Mouse (Mus musculus): ENCODE results near the gene Pmfbp1.
"Not testable (repeated sequence)": the region's sequence is repeated elsewhere in the genome, so short reads cannot be mapped to it uniquely, and the experiment has no call there.

Pmfbp1 gene

GRCm38 (mm10) chr8:109493727-109494126 lies at the start of gene Pmfbp1:
Gene Pmfbp1 (plus strand): TSS chr8:109494027.
- in situ Hi-C loops (cut with MboI; ENCODE audit: unreplicated experiment in 2 of 2), result no loop called here

- in situ Hi-C loops (cut with MboI; ENCODE audit: unreplicated experiment in 2 of 2), result not testable (repeated sequence)
Observed at GRCm38 (mm10) chr8:109446896-109447295, 46.9 kb upstream of the Pmfbp1 start.

- in situ Hi-C loops (cut with MboI; ENCODE audit: unreplicated experiment in 2 of 2), result no loop called here
Observed at GRCm38 (mm10) chr8:109451000-109451399, 42.8 kb upstream of the Pmfbp1 start.

- in situ Hi-C loops (cut with MboI; ENCODE audit: unreplicated experiment in 2 of 2), result no loop called here
Observed at GRCm38 (mm10) chr8:109455113-109455512, 38.7 kb upstream of the Pmfbp1 start.

GRCm38 (mm10) chr8:109457387-109457786 lies 36.4 kb upstream of the Pmfbp1 start:
- in situ Hi-C loops (cut with MboI; ENCODE audit: unreplicated experiment in 2 of 2), result no loop called here

GRCm38 (mm10) chr8:109458580-109458979 lies 35.2 kb upstream of the Pmfbp1 start:
- in situ Hi-C loops (cut with MboI; ENCODE audit: unreplicated experiment in 2 of 2), result no loop called here

- in situ Hi-C loops (cut with MboI; ENCODE audit: unreplicated experiment in 2 of 2), result no loop called here
Observed at GRCm38 (mm10) chr8:109463075-109463474, 30.8 kb upstream of the Pmfbp1 start.

- in situ Hi-C loops (cut with MboI; ENCODE audit: unreplicated experiment in 2 of 2), result no loop called here
Observed at GRCm38 (mm10) chr8:109463677-109464313, 30.0 kb upstream of the Pmfbp1 start.

GRCm38 (mm10) chr8:109464451-109464891 lies 29.4 kb upstream of the Pmfbp1 start:
- in situ Hi-C loops (cut with MboI; ENCODE audit: unreplicated experiment in 2 of 2), result no loop called here

GRCm38 (mm10) chr8:109465056-109465455 lies 28.8 kb upstream of the Pmfbp1 start:
- in situ Hi-C loops (cut with MboI; ENCODE audit: unreplicated experiment in 2 of 2), result no loop called here

- in situ Hi-C loops (cut with MboI; ENCODE audit: unreplicated experiment in 2 of 2), result no loop called here
Observed at GRCm38 (mm10) chr8:109465761-109466160, 28.1 kb upstream of the Pmfbp1 start.

- in situ Hi-C loops (cut with MboI; ENCODE audit: unreplicated experiment in 2 of 2), result no loop called here
Observed at GRCm38 (mm10) chr8:109467516-109467915, 26.3 kb upstream of the Pmfbp1 start.

GRCm38 (mm10) chr8:109468112-109468511 lies 25.7 kb upstream of the Pmfbp1 start:
- in situ Hi-C loops (cut with MboI; ENCODE audit: unreplicated experiment in 2 of 2), result no loop called here

- in situ Hi-C loops (cut with MboI; ENCODE audit: unreplicated experiment in 2 of 2), result no loop called here
Observed at GRCm38 (mm10) chr8:109471876-109472275, 22.0 kb upstream of the Pmfbp1 start.

GRCm38 (mm10) chr8:109472400-109472799 lies 21.4 kb upstream of the Pmfbp1 start:
- in situ Hi-C loops (cut with MboI; ENCODE audit: unreplicated experiment in 2 of 2), result no loop called here

- in situ Hi-C loops (cut with MboI; ENCODE audit: unreplicated experiment in 2 of 2), result no loop called here
Observed at GRCm38 (mm10) chr8:109474442-109475121, 19.2 kb upstream of the Pmfbp1 start.

- in situ Hi-C loops (cut with MboI; ENCODE audit: unreplicated experiment in 2 of 2), result no loop called here
Observed at GRCm38 (mm10) chr8:109475436-109475835, 18.4 kb upstream of the Pmfbp1 start.

- in situ Hi-C loops (cut with MboI; ENCODE audit: unreplicated experiment in 2 of 2), result no loop called here
Observed at GRCm38 (mm10) chr8:109478586-109478985, 15.2 kb upstream of the Pmfbp1 start.

GRCm38 (mm10) chr8:109484741-109485140 lies 9.1 kb upstream of the Pmfbp1 start:
- in situ Hi-C loops (cut with MboI; ENCODE audit: unreplicated experiment in 2 of 2), result no loop called here

GRCm38 (mm10) chr8:109485530-109485929 lies 8.3 kb upstream of the Pmfbp1 start:
- in situ Hi-C loops (cut with MboI; ENCODE audit: unreplicated experiment in 2 of 2), result no loop called here

- in situ Hi-C loops (cut with MboI; ENCODE audit: unreplicated experiment in 2 of 2), result no loop called here
Observed at GRCm38 (mm10) chr8:109492785-109493184, 1.0 kb upstream of the Pmfbp1 start.

- in situ Hi-C loops (cut with MboI; ENCODE audit: unreplicated experiment in 2 of 2), result no loop called here
Observed at GRCm38 (mm10) chr8:109494601-109495000, 774 bp downstream of the Pmfbp1 start.

Data from v-Abl transformed pro-B cells (cell line).